Mouse (Mus musculus): ENCODE data around the gene Tmem233. TPM values are rescaled to one million over a fixed set of nuclear protein-coding genes. Genes with fewer than 3 reads are reported as not detected.

Tmem233 gene
- total RNA-seq, 2 experiments from 2014 or later: not detected

- no peak for ATAC-seq (replicated peaks; ENCODE audit: poor library complexity)
These were observed 75.3 kb downstream of the Tmem233 start for GRCm38 (mm10) chr5:116007723-116008122.

GRCm38 (mm10) chr5:116006324-116007099, 76.5 kb downstream of the Tmem233 start:
- ATAC-seq (replicated peaks; ENCODE audit: poor library complexity): no peak

GRCm38 (mm10) chr5:116004271-116004670, 78.8 kb downstream of the Tmem233 start:
- ATAC-seq (replicated peaks; ENCODE audit: poor library complexity): no peak

GRCm38 (mm10) chr5:116003825-116004224, 79.2 kb downstream of the Tmem233 start:
- no peak for ATAC-seq (replicated peaks; ENCODE audit: poor library complexity)

- ATAC-seq (replicated peaks; ENCODE audit: poor library complexity): peak; percentile 65
These were observed 79.9 kb downstream of the Tmem233 start for GRCm38 (mm10) chr5:116003154-116003553.

- ATAC-seq (replicated peaks; ENCODE audit: poor library complexity): no peak
These were observed 85.7 kb downstream of the Tmem233 start for GRCm38 (mm10) chr5:115997376-115997775.

- ATAC-seq (replicated peaks; ENCODE audit: poor library complexity): no peak
These were observed 88.9 kb downstream of the Tmem233 start for GRCm38 (mm10) chr5:115994101-115994500.

GRCm38 (mm10) chr5:115991717-115992116, 91.3 kb downstream of the Tmem233 start:
- no peak for ATAC-seq (replicated peaks; ENCODE audit: poor library complexity)

Other genes with a start within 250 kb of the Tmem233 start
- gene Cit, start 238.0 kb downstream of the Tmem233 start, total RNA-seq (2015): 21.5 and 29.3 TPM in 2 replicates
- gene Cit, start 238.0 kb downstream of the Tmem233 start, total RNA-seq (2017): 22.3 and 49.3 TPM in 2 replicates
- 34.9 and 38.1 TPM in 2 replicates for gene Prkab1, start 58.7 kb downstream of the Tmem233 start, total RNA-seq (2015)
- gene Prkab1, start 58.7 kb downstream of the Tmem233 start, total RNA-seq (2017): 25.1 and 25.9 TPM in 2 replicates
- gene Ccdc60, start 205.7 kb upstream of the Tmem233 start, total RNA-seq (2015): not detected in 2 replicates
- 0.07 TPM in 1 of 2 replicates, not detected in the other for gene Ccdc60, start 205.7 kb upstream of the Tmem233 start, total RNA-seq (2017)

Data from megakaryocyte progenitor cell, adult 5-6 weeks (primary cell).